Mouse (Mus musculus): Measurements from ENCODE around the gene Ssxb10. TPM values are rescaled to one million over a fixed set of nuclear protein-coding genes. Genes with fewer than 3 reads are reported as not detected.

The Ssxb10 gene
- polyA plus RNA-seq (2015; fragmentation: Nextera tagmentation; extraction: Ambion mirVana) = not detected in 2 replicates

DNA sequence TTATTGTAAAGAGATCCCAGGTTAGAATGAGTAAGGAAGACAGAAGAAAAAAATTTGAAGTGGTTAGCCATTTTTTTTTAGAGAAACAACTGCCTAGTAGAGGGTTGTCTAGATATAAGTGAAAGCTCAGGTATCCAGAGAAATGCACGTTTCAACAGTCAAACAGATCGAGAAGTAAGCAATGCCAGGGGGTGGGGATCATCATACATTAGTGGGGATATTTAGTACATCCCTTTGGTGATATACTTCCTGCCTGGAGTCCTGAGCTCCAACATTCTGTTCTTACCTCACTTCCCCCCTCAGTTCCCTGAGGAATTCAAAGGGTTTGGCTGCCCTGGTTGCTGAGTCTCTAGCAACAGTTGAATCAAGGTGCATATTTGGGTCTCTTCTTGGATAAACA lies at the start of gene Ssxb10:
TSS of gene Ssxb10 (plus strand) at position 301 of the 400 bp plus-strand sequence.

DNA sequence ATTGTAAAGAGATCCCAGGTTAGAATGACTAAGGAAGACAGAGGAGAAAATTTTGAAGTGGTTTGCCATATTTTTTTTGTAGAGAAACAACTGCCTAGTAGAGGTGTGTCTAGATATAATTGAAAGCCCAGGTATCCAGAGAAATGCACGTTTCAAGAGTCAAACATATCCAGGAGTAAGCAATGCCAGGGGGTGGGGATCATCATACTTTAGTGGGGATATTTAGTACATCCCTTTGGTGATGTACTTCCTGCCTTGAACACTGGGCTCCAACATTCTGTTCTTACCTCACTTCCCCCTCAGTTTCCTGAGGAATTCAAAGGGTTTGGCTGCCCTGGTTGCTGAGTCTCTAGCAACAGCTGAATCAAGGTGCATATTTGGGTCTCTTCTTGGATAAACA lies 39.5 kb downstream of the Ssxb10 start, which contains the start of gene Ssxb9:
TSS of gene Ssxb9 (plus strand) at position 301 of the 400 bp plus-strand sequence.

Other genes with a start within 250 kb of the Ssxb10 start
- gene Was, start 236.9 kb upstream of the Ssxb10 start, polyA plus RNA-seq (2015; fragmentation: Nextera tagmentation; extraction: Ambion mirVana) = 0.55 and 0.75 TPM in 2 replicates
- 16.7 and 20.3 TPM in 2 replicates for gene Wdr13, start 194.5 kb upstream of the Ssxb10 start, polyA plus RNA-seq (2015; fragmentation: Nextera tagmentation; extraction: Ambion mirVana)
- 544 and 678 TPM in 2 replicates for gene Rbm3, start 181.5 kb upstream of the Ssxb10 start, polyA plus RNA-seq (2015; fragmentation: Nextera tagmentation; extraction: Ambion mirVana)
- 6.7 and 6.8 TPM in 2 replicates for gene Tbc1d25, start 151.2 kb upstream of the Ssxb10 start, polyA plus RNA-seq (2015; fragmentation: Nextera tagmentation; extraction: Ambion mirVana)
- 34.7 and 50.8 TPM in 2 replicates for gene Ebp, start 133.9 kb upstream of the Ssxb10 start, polyA plus RNA-seq (2015; fragmentation: Nextera tagmentation; extraction: Ambion mirVana)
- gene Porcn, start 120.9 kb upstream of the Ssxb10 start, polyA plus RNA-seq (2015; fragmentation: Nextera tagmentation; extraction: Ambion mirVana) = 6.6 and 7.5 TPM in 2 replicates
- gene Ftsj1, start 75.0 kb upstream of the Ssxb10 start, polyA plus RNA-seq (2015; fragmentation: Nextera tagmentation; extraction: Ambion mirVana) = 22.2 and 27.2 TPM in 2 replicates
- gene Slc38a5, start 56.3 kb upstream of the Ssxb10 start, polyA plus RNA-seq (2015; fragmentation: Nextera tagmentation; extraction: Ambion mirVana) = 1.3 and 3.9 TPM in 2 replicates
- not detected in 2 replicates for gene Ssxb9, start 39.6 kb downstream of the Ssxb10 start, polyA plus RNA-seq (2015; fragmentation: Nextera tagmentation; extraction: Ambion mirVana)
- not detected in 2 replicates for gene Ssxb1, start 85.9 kb downstream of the Ssxb10 start, polyA plus RNA-seq (2015; fragmentation: Nextera tagmentation; extraction: Ambion mirVana)
- gene Ssxb2, start 134.3 kb downstream of the Ssxb10 start, polyA plus RNA-seq (2015; fragmentation: Nextera tagmentation; extraction: Ambion mirVana) = not detected in 2 replicates
- not detected in 2 replicates for gene Gm14459, start 197.5 kb downstream of the Ssxb10 start, polyA plus RNA-seq (2015; fragmentation: Nextera tagmentation; extraction: Ambion mirVana)
- not detected in 2 replicates for gene Ssxb6, start 220.8 kb downstream of the Ssxb10 start, polyA plus RNA-seq (2015; fragmentation: Nextera tagmentation; extraction: Ambion mirVana)

Measured in adrenal gland, postnatal 0 days (tissue).